Mouse (Mus musculus) liver, embryonic 12.5 days (tissue): ENCODE data around the gene Jag1. TPM values are rescaled to one million over a fixed set of nuclear protein-coding genes. Genes with fewer than 3 reads are reported as not detected.

Source experiments
- ATAC-seq: fragments of 200-750 bp; cut with Nextera tagmentation; 2 replicates; pipeline ENCODE4 v1.8.0; 2017; ENCODE audit warnings: moderate number of reproducible peaks, mild to moderate bottlenecking, moderate library complexity
- H3K27ac ChIP-seq: fragments of 300-500 bp; sonication (generic); 2 replicates; pipeline ENCODE4 v1.5.1; 2016; ENCODE audit warnings: mild to moderate bottlenecking
- H3K27me3 ChIP-seq: fragments of 300-500 bp; sonication (generic); replicated peaks from 2 replicates; pipeline ENCODE4 v1.6.1; 2016; ENCODE audit warnings: mild to moderate bottlenecking, moderate library complexity
- H3K36me3 ChIP-seq: fragments of 300-500 bp; sonication (generic); 2 replicates; pipeline ENCODE4 v1.6.1; 2016; ENCODE audit warnings: mild to moderate bottlenecking, moderate library complexity
- H3K4me1 ChIP-seq: fragments of 300-500 bp; sonication (generic); 2 replicates; pipeline ENCODE4 v1.6.1; 2016
- H3K4me2 ChIP-seq: fragments of 300-500 bp; sonication (generic); 2 replicates; pipeline ENCODE4 v1.6.1; 2016; ENCODE audit warnings: mild to moderate bottlenecking, moderate library complexity
- H3K4me3 ChIP-seq: fragments of 300-500 bp; sonication (generic); 2 replicates; pipeline ENCODE4 v1.5.1; 2016; ENCODE audit warnings: mild to moderate bottlenecking, moderate library complexity
- H3K9ac ChIP-seq: fragments of 300-500 bp; sonication (generic); 2 replicates; pipeline ENCODE4 v1.6.1; 2016; ENCODE audit warnings: mild to moderate bottlenecking, moderate library complexity
- H3K9me3 ChIP-seq: fragments of 300-500 bp; sonication (generic); replicated peaks from 2 replicates; pipeline ENCODE4 v1.6.1; 2016; ENCODE audit warnings: mild to moderate bottlenecking, moderate library complexity
- WGBS: fragments of 180-500 bp; shearing (Covaris S2); methylation state at CpG from one replicate; pipeline ENCODE4 v1.1.7; 2016; ENCODE audit not compliant: insufficient replicate concordance; 5-methylcytosine and 5-hydroxymethylcytosine counted together
- polyA plus RNA-seq: library from polyadenylated mRNA; unstranded; fragments of >200 nt; fragmentation: Nextera tagmentation; extraction: Ambion mirVana; gene quantifications from 2 replicates; pipeline ENCODE4 v1.2.1, GENCODE M21; 2016

The Jag1 gene
- polyA plus RNA-seq, 1 experiment from 2014 or later = 2.8 TPM

DNA sequence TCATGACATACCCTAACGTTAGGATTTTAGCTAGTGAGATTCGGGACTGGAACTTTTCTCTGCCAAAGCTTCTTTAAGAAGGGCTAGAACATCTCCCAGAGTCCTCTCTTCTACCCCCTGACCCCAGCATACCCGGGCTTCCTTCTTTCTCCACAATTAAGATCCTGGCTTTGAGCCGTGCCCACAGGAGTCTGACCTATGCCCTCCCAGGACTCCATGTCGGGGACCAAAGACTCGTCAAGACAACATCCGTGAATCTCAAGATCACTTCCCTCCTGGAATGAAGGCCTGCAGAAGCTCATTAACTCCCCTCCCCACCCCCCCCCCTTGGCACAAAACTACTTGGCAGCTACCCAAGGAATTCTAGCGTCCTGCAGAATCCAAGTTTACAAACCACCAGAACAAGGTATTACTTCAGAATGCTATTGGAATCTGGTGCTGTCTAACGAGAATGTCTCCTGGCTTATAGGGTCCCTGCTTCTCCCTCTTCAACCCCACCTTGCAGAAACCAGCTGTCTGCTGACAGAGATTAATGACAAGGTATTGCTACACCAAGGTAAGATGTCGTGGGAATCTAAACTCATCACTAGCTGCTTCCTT, 36.6 kb downstream of the Jag1 start:
- no peak for ATAC-seq

DNA sequence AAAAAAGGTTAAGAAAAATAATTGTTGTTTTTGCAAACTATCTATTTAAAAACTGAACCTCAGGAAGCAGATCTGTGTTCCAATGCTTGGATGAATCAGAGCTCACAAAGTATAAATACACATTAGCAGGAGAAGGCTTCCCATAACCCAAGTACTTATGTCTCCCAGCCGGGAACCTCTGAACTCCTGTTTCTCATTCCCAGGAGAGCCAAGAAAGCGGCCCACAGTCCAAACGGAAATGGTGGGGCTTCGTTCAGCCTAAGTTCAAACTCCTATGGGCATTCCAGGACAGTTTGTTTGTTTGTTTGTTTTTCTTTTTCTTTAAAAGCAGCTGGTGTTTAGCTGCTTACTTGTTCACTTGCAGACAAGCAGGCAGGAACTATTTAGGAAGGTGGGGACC, 37.7 kb downstream of the Jag1 start:
- H3K27me3 ChIP-seq = no peaks in the 10 kb centered on the region
- ATAC-seq = no peak
- H3K4me1 ChIP-seq = no peaks in the 10 kb centered on the region
- H3K4me3 ChIP-seq = no peak overlapping the region
- H3K9ac ChIP-seq = no peak overlapping the region
- H3K27ac ChIP-seq = no peak overlapping the region
- 73% methylated on average over 4 of the region's 4 CpGs for WGBS
- H3K36me3 ChIP-seq = no peaks in the 10 kb centered on the region; the same call in 1 of the 2 replicates
- H3K9me3 ChIP-seq = no peaks in the 10 kb centered on the region
- H3K4me2 ChIP-seq = no peak overlapping the region

More for the DNA sequence above, 36.6 kb downstream of the Jag1 start:
- no peak overlapping the region for H3K27ac ChIP-seq
- H3K4me3 ChIP-seq = no peak overlapping the region
- no peak overlapping the region for H3K4me2 ChIP-seq
- whole genome bisulfite sequencing = 58% methylated on average over 10 of the region's 10 CpGs
- H3K27me3 ChIP-seq = no peaks in the 10 kb centered on the region
- H3K4me1 ChIP-seq = no peaks in the 10 kb centered on the region
- no peak overlapping the region for H3K9ac ChIP-seq
- H3K9me3 ChIP-seq = no peaks in the 10 kb centered on the region
- H3K36me3 ChIP-seq = no peaks in the 10 kb centered on the region; the same call in 1 of the 2 replicates

DNA sequence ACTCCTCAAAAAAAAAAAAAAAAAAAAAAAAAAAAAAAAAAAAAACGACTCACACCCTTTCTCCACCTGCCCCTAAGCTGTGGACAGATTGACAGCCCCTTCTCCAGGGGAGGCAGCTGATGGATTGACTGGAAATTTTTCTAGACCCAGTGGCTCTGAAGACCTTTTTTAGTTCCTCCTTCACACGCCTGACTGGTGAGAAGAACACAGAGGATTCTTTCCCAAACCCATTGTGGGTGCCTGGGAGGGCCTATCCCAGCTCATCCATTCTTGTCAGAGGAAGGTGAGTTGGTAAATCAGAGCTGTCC, 42.2 kb downstream of the Jag1 start:
- WGBS = 32% methylated on average over 2 of the region's 2 CpGs
- H3K9ac ChIP-seq = no peak overlapping the region
- no peaks in the 10 kb centered on the region for H3K36me3 ChIP-seq
- ATAC-seq = no peak
- no peaks in the 10 kb centered on the region for H3K27me3 ChIP-seq
- H3K4me3 ChIP-seq = no peak overlapping the region
- no peaks in the 10 kb centered on the region for H3K9me3 ChIP-seq
- H3K4me1 ChIP-seq = no peaks in the 10 kb centered on the region
- no peak overlapping the region for H3K27ac ChIP-seq
- no peak overlapping the region for H3K4me2 ChIP-seq

DNA sequence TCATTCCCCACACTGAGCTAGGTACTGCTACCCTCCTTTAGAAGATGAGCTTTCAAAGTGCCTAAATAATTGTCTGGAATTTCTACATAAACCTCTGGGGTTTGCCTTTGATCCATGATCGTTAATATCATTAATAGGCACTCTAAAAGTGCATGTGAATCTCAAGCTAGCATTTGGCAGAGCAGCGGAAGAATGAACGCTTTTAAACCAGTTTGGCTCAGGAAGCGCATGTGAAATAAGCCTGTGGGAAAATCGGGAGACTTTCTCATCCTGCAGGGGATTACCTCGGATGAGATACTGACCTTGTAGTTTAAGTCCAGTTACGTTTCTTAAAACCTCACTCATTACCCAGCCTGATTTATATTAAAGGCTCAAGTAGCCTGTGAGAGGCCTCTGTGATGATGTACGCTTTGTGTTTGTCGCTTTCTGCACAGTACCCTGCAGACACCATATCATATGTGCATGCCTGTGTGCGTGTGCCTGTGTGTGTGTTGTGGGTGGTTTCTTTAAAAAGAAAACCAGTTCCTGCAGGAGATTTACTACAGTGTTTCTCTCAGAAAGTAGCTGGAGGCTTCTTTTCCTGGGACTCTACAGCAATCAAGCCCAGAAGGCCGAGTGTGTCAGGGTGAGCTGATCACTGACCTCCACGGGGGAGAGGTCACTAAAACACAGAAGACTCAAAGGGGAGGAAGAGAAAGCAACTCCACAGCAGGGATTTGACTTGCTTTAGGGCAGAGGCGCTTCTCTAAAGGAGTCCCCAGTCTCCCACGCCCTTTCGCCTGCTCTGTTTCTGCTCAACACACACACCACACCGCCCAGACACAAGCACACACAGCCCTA, 42.8 kb downstream of the Jag1 start:
- no peak for ATAC-seq
- no peak overlapping the region for H3K9ac ChIP-seq
- H3K36me3 ChIP-seq = no peaks in the 10 kb centered on the region; the same call in 1 of the 2 replicates
- no peak overlapping the region for H3K4me2 ChIP-seq
- H3K9me3 ChIP-seq = no peaks in the 10 kb centered on the region
- 61% methylated on average over 16 of the region's 16 CpGs for WGBS
- no peaks in the 10 kb centered on the region for H3K4me1 ChIP-seq
- no peak overlapping the region for H3K4me3 ChIP-seq
- no peak overlapping the region for H3K27ac ChIP-seq
- H3K27me3 ChIP-seq = no peaks in the 10 kb centered on the region

DNA sequence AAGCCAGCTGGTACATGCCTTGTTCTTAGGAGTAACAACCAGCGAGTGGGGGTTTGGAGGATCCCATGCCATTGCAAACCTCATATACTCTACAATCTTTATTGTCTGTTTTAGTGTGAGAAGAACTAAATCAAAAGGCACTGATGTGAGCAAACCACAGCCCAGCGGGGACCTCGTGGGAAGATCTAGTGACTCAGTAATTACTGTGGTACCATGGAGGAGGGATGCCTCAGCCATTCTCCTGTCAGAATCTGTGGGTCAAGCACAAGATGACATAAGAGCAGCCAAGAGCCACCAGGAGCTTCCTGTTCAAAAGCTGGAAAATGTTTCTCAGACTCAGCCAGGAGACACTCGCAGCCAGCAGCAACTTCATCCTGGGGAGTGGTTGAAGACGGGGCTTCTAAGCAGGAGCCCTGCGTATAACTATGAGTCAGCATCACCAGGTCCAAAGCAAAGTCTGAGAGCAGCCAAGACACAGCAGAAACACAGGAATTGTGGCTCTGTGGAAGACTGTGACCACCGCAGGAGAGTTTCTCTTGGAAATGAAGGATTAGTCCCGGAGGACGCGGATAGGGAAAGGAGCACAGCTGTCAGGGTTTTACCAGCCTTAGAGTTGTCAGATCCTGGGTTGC, 48.8 kb downstream of the Jag1 start:
- 80% methylated on average over 10 of the region's 10 CpGs for WGBS
- Histone ChIP-seq H3K27me3 (no peaks in the 10 kb centered on the region), H3K27ac (no peak overlapping the region), H3K9me3 (no peaks in the 10 kb centered on the region), H3K9ac (no peak overlapping the region), H3K36me3 (peaks cover 11% of the 10 kb centered on the region), H3K4me1 (no peaks in the 10 kb centered on the region), H3K4me3 (no peak overlapping the region), H3K4me2 (no peak overlapping the region)
- no peak for ATAC-seq

DNA sequence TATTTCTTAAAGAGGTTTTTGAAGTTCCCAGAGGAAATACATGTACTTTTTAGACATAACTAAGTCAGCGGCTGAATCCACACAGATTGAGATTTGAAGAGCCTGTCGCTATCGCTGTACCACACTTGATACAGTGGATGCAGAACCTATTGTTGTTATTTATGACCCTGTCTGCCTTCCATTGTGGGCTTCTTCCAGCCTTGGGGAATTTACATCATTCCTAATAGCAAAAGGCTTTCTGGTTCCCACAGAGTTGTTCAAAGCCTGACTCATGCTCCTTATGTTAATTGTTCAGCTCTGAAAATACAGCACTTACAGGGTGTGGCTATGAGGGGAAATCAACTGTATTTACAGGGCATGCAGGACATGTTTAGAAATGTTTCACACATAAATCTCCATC, 51.9 kb downstream of the Jag1 start:
- H3K9me3 ChIP-seq = no peaks in the 10 kb centered on the region
- H3K27me3 ChIP-seq = no peaks in the 10 kb centered on the region
- peaks cover 11% of the 10 kb centered on the region for H3K36me3 ChIP-seq
- no peaks in the 10 kb centered on the region for H3K4me1 ChIP-seq
- H3K4me2 ChIP-seq = no peak overlapping the region
- no peak overlapping the region for H3K27ac ChIP-seq
- no peak overlapping the region for H3K9ac ChIP-seq
- no peak for ATAC-seq
- 89% methylated on average over 3 of the region's 3 CpGs for WGBS
- H3K4me3 ChIP-seq = no peak overlapping the region

DNA sequence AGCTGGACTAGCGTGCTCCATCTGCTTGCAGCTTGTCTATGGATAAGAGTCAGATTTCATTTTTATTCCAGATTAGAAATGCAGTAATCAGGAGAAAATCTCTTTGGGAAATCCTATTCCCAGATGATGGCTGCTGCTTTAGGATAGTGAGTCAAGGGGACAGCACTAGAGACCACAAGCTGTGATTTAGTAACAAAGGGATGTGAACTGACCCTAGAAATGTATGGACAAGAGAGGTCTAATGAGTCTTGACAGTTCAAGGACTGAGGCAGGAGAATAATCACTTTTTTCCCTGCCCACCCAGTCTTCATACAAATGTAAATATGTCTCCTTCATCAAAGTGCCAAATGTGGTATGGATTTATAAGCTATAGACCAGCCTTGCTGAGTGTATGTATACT, 52.6 kb downstream of the Jag1 start:
- no peak for ATAC-seq
- H3K9ac ChIP-seq = no peak overlapping the region
- H3K9me3 ChIP-seq = no peaks in the 10 kb centered on the region
- peaks cover 11% of the 10 kb centered on the region for H3K36me3 ChIP-seq
- WGBS = 78% methylated on average over 1 of the region's 1 CpGs
- no peaks in the 10 kb centered on the region for H3K27me3 ChIP-seq
- H3K4me1 ChIP-seq = no peaks in the 10 kb centered on the region
- H3K27ac ChIP-seq = no peak overlapping the region
- no peak overlapping the region for H3K4me2 ChIP-seq
- no peak overlapping the region for H3K4me3 ChIP-seq

DNA sequence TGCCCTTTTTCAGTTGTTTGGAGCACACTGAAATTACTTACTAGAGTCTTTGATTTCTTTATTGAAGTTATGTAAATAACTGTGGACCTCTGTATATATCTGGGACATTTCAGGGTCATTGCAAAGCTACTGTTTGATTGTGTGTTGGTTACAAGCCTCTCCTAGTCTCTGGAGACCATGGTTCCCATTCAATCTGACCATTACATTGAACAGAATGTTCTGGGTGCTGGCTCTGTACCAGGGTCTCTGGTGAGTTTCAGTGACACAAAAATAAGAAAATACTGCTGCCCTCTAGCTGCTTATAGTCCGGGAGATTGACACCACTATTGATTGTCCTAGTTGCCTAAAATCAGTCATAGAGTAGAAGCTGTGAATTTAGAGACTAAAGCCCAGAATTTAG, 66.5 kb downstream of the Jag1 start:
- Histone ChIP-seq H3K27ac (no peak overlapping the region), H3K9me3 (no peaks in the 10 kb centered on the region), H3K4me3 (no peak overlapping the region), H3K9ac (no peak overlapping the region), H3K4me2 (no peak overlapping the region), H3K36me3 (0 out of 2 replicates have a peak, but pooled peaks cover 3% of the 10 kb centered on the region), H3K27me3 (no peaks in the 10 kb centered on the region), H3K4me1 (no peaks in the 10 kb centered on the region)
- no peak for ATAC-seq
- whole genome bisulfite sequencing = 61% methylated on average over 1 of the region's 1 CpGs

DNA sequence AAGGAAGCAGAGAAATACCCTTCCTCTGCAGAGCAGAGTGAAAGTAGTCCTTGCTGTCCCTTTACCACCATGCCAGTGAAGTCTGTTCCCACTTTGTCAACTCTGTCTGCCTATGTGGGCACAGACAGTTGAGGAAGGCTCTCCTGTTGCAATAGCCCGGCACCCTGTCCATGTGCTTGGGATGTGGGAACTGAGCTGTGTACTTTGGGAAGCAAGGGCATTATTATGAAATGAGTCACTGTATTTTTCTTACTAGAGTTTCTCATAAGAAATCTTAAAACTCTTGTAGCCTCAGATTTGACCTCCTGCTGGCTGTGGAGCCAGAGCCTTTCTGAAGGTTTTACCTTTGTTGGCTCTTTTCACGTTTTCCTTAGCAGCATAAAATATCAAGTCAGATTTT, 67.1 kb downstream of the Jag1 start:
- 74% methylated on average over 2 of the region's 2 CpGs for WGBS
- no peaks in the 10 kb centered on the region for H3K9me3 ChIP-seq
- no peak overlapping the region for H3K27ac ChIP-seq
- no peaks in the 10 kb centered on the region for H3K27me3 ChIP-seq
- no peak overlapping the region for H3K4me3 ChIP-seq
- no peak for ATAC-seq
- 0 out of 2 replicates have a peak, but pooled peaks cover 3% of the 10 kb centered on the region for H3K36me3 ChIP-seq
- no peak overlapping the region for H3K4me2 ChIP-seq
- H3K9ac ChIP-seq = no peak overlapping the region
- no peaks in the 10 kb centered on the region for H3K4me1 ChIP-seq

DNA sequence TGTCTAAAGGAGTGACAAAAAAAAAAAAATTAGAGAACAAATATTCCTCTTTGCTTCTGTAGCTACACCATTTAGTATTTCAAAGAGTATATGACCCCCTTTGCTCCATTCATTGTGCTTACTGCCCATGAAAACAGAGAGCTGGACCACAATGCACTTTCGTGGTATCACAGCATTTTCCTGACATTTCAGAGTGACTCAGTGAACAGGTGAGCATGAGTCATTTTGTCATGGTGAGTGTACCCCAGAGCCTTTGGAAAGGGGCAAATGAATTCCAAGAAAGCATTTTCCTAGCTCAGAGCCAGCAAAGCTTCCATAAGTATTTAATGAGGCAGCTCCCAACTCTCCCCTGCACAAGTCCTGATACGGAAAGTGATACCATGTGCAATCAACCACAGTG, 72.3 kb downstream of the Jag1 start:
- Histone ChIP-seq H3K4me3 (no peak overlapping the region), H3K9me3 (no peaks in the 10 kb centered on the region), H3K36me3 (0 out of 2 replicates have a peak, but pooled peaks cover 3% of the 10 kb centered on the region), H3K9ac (no peak overlapping the region), H3K27ac (no peak overlapping the region), H3K4me1 (no peaks in the 10 kb centered on the region), H3K27me3 (no peaks in the 10 kb centered on the region), H3K4me2 (no peak overlapping the region)
- ATAC-seq = no peak
- 83% methylated on average over 2 of the region's 2 CpGs for WGBS
